Mouse (Mus musculus) C2C12 (cell line): ENCODE data around the gene Tbc1d10a.

Source experiments
- CTCF ChIP-seq: IDR thresholded peaks from one replicate; pipeline ENCODE4 v1.5.1; 2011; ENCODE audit not compliant: control insufficient read depth, insufficient read depth, insufficient read length
- MAX ChIP-seq: IDR thresholded peaks from one replicate; pipeline ENCODE4 v1.6.1; 2011; ENCODE audit warnings: mild to moderate bottlenecking, control low read depth

- TF ChIP-seq CTCF = no peak
- TF ChIP-seq MAX = no peak
Measured at GRCm38 (mm10) chr11:4228463-4228862, 41.9 kb downstream of the Tbc1d10a start.
